Mouse (Mus musculus): ENCODE results near the gene Parvg. TPM values are rescaled to one million over a fixed set of nuclear protein-coding genes. Genes with fewer than 3 reads are reported as not detected.

Gene Parvg
- total RNA-seq, 2 experiments from 2014 or later: 1.6 to 2.4 TPM

- DNase-seq: no peak
Measured at GRCm38 (mm10) chr15:84305333-84305732, 18.5 kb upstream of the Parvg start.

GRCm38 (mm10) chr15:84310271-84310670 is 13.6 kb upstream of the Parvg start:
- peak; percentile 29 for DNase-seq

DNA sequence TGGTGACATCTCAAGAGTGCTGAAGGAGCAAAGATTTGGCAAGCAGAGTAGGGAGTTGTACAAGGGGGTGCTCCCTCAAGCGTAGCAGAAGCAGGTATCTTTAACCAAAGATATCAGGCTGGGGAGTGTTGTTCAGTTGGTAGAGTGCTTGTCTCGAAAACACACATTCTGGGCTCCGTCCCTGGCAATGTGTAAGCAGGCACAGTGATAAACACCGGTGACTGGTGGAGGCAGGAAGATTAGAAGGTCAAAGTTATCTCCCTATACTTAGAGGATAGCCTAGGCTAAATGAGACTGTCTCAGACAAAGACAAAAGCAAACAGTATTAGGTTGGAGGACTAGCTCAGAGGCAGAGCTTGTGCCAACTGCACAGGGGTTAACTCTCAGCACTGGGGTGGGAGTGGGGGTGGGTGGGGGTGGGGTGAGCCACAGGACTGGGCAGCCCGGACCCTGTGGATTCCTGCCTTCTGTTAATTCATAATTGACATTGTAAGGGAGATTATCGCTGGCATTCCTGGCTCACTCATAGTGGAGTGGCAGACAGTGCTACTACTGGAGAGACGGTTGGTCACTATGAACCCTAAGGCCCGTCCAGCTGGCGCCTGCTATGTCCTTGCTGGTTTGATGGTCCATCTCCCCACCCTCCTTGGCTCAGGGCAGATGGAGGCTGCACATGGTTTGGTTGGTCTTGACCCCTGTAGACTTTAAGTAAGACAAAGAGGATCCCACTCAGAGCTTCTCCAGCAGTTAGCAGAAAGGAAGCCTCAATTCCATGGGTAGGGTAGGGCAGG is 12.3 kb upstream of the Parvg start:
- DNase-seq: no peak

- no peak for DNase-seq
Measured at GRCm38 (mm10) chr15:84312878-84313565, 10.8 kb upstream of the Parvg start.

DNA sequence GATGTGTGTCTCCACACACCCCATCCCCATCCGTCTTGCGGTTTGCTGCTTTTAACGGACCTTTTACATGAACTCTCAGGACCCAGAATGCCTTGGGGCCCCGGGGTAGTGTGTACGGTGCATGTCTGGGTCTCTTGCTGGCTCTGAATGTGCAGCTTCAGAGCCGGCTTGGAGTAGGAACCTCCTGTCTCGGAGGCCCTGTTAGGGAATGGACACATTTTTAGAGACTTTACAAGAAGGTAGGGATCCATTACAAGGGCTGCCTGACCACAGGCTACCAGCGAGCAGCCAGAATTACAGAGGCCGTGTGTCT is 10.3 kb upstream of the Parvg start:
- DNase-seq: no peak

DNA sequence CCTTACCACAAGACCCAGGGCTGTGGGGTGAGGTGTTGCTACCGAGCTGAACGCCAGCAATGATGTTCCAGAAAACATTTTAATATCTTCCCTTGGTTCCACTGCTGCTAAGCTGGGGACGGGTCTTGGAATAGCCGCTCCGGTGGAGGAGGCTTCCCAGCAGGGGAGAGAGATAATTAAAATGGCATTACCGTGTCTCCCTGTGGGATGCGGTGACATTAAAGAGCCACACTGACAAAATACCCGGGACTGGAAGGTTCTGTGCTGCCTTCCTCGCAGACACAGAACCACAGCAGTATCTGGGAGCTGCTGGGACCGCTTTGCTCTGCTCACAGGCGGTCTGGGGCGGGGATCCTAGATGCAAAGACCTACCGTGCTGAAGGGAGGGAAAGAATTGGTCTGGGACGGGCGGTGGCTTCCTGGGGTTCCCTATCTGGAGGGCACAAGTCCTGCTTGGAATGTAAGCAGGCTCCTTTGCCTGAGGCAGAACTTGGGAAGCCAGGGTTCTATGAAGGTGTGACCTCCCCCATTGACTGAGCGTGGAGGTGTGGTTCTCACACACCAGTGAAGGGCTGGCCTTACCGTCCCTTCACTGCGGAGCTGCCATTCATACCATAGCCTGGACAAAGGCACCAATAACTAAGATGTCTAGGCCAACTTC is 9.3 kb upstream of the Parvg start:
- no peak for DNase-seq

GRCm38 (mm10) chr15:84315276-84316046 is 8.4 kb upstream of the Parvg start:
- DNase-seq: peak; percentile 29

GRCm38 (mm10) chr15:84319393-84319792 is 4.4 kb upstream of the Parvg start:
- no peak for DNase-seq

DNA sequence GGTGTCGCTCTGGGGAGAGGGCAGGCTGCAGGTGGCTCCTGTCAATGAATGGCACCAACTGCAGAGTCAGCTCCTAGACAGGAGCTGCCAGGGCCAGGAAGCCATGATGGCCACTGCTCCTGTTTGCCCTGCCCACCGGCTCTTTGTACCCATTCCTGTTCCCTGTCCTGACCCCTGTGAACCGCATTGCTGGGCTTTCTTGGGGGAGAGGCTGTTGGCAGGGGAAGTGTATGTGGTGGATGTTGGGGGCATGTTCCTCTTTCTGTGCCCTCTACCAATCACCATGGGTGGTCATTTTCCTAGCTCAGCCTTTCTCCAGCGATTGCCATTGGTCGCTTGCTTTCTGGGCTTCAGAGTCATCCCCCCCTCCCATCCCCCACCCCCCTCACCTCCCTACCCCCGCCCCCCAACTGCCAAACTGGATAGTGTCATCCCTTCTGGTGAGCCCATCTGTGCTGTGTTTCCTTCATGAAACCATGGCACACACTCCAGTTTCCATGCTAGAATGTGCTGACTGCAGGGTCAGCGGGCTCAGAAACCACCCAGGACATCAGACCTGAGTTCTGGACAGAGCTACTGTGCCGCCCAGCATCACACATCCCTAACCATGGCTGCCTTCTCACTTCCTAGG is 2.2 kb upstream of the Parvg start:
- DNase-seq: no peak

DNA sequence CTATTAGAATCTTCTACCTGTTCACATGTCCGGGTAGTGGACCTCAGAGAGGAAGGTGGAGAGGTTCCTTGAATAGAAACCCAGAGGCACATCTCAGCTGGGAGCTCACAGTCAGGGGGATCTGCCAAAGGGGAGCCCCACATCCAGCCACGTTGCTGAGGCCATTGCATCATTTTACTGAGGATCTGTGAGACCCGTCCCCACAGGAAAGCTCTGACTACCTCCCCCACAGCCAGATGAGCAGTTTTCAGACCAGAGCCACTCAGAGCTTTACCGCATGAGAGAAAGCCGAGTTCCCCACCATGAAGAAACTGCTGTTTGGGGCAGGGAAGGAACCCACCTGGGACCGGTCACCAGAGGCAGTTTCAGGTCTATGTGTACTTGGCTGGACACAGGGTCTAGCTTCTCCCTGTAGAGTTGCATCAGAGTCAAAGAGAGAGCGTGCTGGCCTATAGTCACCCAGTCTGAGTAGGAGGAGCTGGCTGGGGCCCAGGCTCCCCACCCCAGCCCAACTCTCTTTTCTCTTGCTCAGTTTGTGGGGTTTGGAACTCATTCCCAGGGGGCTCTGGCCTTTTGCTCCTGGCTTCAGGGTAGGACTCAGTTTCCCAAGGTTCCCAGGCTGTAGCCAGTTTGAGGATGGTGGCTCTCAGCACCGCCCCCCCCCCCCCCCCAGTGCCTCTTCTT is 1.2 kb downstream of the Parvg start:
- no peak for DNase-seq

DNA sequence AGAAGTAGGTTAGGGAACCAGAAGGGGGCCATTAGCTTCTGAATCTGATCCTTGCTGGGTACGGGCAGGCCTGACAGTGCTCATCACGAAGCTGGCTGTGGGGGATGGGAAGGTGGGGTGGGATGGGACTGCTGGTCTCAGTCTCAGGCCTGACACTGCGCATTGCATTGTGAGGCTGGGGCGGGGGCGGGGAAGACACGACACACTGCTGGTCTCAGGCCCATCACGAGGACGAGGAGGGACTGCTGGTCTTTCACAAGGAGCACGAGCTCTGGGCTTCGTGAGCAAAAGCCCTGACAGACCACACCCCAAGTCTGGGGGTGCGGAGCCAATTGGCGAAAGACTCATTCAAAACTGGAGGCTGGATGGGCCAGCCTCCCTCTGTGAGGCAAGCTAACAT is 1.9 kb downstream of the Parvg start:
- DNase-seq: no peak

GRCm38 (mm10) chr15:84328870-84329269 is 5.0 kb downstream of the Parvg start:
- DNase-seq: no peak

GRCm38 (mm10) chr15:84329940-84330339 is 6.1 kb downstream of the Parvg start:
- DNase-seq: no peak

GRCm38 (mm10) chr15:84331066-84331612 is 7.3 kb downstream of the Parvg start:
- no peak for DNase-seq

DNA sequence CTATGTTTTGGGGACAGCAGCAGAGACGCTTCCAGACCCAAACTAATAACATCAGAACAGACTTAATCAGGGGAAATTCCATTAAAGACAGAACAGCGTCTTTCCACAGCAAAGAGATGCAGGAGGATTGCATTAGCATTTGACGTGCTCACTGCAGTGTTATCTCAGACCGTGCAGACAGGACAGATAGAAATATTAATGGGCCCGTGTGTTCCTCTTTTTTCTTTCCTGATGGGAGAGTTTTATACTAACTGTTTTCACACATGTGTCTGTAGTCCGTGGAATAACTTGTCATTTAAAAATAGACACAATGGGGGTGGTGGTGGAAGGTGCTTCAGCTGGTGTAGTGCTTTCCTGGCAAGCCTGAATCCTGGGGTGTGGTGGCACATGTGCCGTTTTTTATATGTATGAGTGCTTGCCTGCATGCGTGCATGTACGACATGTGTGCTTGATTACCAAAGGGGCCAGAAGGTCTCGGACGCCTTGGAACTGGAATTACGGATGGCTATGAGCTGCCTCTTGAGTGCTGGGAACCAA is 12.5 kb downstream of the Parvg start:
- DNase-seq: no peak

GRCm38 (mm10) chr15:84337599-84337998 is 13.8 kb downstream of the Parvg start:
- DNase-seq: no peak

DNA sequence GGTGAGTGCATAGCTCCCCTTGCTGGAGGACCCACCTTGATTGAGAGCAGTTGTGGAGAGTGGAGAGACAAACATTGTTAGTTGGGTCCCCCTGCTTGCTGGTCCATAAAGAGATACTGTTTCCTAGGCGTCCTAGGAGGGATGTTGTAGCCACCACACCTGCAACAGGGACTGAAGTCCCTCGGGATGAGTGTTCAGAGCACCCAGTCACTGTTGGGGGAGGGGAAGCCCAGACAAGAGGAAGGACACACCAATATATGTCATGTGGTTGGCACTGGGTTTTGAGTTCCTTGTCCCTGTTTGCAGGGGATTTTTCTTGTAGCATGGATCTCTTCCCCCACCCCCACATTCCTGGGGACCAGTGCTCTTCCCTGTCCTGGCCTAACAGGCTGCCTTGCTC is 17.1 kb downstream of the Parvg start:
- DNase-seq: no peak

DNA sequence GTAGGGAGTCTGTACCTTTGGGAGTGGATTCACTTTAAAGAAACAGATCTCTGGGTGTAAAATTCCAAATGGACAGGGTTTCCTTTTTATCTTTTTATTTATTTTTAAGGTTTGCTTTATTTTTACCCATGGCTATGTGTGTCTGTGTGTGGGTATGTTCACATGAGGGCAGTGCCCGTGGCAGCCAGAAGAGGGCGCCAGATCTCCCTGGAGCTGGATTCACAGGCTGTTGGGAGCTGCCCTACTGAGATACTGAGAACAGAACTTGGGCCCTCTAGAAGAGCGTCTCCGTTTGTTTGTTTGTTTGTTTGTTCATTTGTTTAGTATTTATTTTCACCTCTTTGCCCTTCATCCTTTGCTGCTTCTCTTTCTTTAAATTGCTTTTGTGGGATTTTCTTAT is 24.9 kb downstream of the Parvg start:
- DNase-seq: no peak

GRCm38 (mm10) chr15:84349915-84350738 is 26.3 kb downstream of the Parvg start:
- no peak for DNase-seq

- no peak for DNase-seq
Measured at GRCm38 (mm10) chr15:84351342-84351741, 27.5 kb downstream of the Parvg start.
